Mouse (Mus musculus): ENCODE measurements around the gene Krtap9-5.

DNA sequence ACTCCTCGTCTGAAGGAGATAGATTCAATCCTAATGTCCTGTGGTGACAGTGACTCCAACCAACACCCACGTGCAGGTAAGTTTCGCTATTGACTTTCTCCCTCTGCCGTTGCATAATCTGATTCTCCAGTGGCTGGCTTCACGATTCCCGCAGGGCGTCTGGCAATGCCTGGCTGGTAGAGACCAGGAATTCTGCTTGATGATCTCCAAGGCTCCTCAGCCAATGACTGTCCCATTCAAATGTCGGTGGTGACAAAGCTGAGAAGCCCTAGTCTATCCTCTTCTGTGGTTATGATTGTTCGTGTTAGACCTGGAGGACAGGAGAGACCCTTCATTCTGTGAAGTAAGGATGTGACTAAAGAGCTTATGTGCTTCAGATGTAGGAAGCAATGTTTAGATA is 34.5 kb downstream of the Krtap9-5 start:
- TF ChIP-seq CTCF (IDR thresholded peaks at IDR 0.05; ENCODE audit: low read depth) (no peak), EP300 (IDR thresholded peaks at IDR 0.05; ENCODE audit: low read depth) (no peak)

All from heart, postnatal 0 days (tissue).